Mouse (Mus musculus) stomach, embryonic 14.5 days (tissue): ENCODE data around the gene Hpcal4. TPM values are rescaled to one million over a fixed set of nuclear protein-coding genes. Genes with fewer than 3 reads are reported as not detected.

ENCODE experiments used
- ATAC-seq: fragments of 200-750 bp; cut with Nextera tagmentation; 2 replicates; pipeline ENCODE4 v1.8.0; 2017; ENCODE audit warnings: low read depth, moderate TSS enrichment; ENCODE audit not compliant: insufficient number of reproducible peaks, insufficient read depth, low FRiP score
- H3K27ac ChIP-seq: fragments of 300-500 bp; sonication (generic); 2 replicates; pipeline ENCODE4 v1.5.1; 2014; ENCODE audit warnings: mild to moderate bottlenecking, low read length, moderate library complexity, mixed read lengths
- H3K27me3 ChIP-seq: fragments of 300-500 bp; sonication (generic); 2 replicates; pipeline ENCODE4 v1.6.1; 2014; ENCODE audit warnings: low read length, control low read depth, mixed read lengths; ENCODE audit not compliant: control insufficient read depth, insufficient read depth
- H3K36me3 ChIP-seq: fragments of 300-500 bp; sonication (generic); 2 replicates; pipeline ENCODE4 v1.6.1; 2014; ENCODE audit warnings: mild to moderate bottlenecking, control low read depth, low read length, moderate library complexity, mixed read lengths; ENCODE audit not compliant: control insufficient read depth, insufficient read depth
- H3K4me1 ChIP-seq: fragments of 300-500 bp; sonication (generic); 2 replicates; pipeline ENCODE4 v1.6.1; 2014; ENCODE audit warnings: low read length, control low read depth, mixed read lengths; ENCODE audit not compliant: control insufficient read depth, insufficient read depth
- H3K4me2 ChIP-seq: fragments of 300-500 bp; sonication (generic); replicated peaks from 2 replicates; pipeline ENCODE4 v1.6.1; 2014; ENCODE audit warnings: low read depth, low read length, control low read depth
- H3K4me3 ChIP-seq: fragments of 300-500 bp; sonication (generic); 2 replicates; pipeline ENCODE4 v1.5.1; 2014; ENCODE audit warnings: low read depth, low read length, control low read depth
- H3K9ac ChIP-seq: fragments of 300-500 bp; sonication (generic); replicated peaks from 2 replicates; pipeline ENCODE4 v1.6.1; 2014; ENCODE audit warnings: low read depth, mild to moderate bottlenecking, control low read depth, low read length, moderate library complexity, mixed read lengths
- H3K9me3 ChIP-seq: fragments of 300-500 bp; sonication (generic); 2 replicates; pipeline ENCODE4 v1.6.1; 2016; ENCODE audit warnings: low read depth, low read length, control low read depth; ENCODE audit not compliant: control insufficient read depth
- WGBS: fragments of 180-500 bp; shearing (Covaris S2); extraction: QIAGEN DNeasy Blood & Tissue Kit; methylation state at CpG from one replicate; pipeline ENCODE4 v1.1.7; 2014; 5-methylcytosine and 5-hydroxymethylcytosine counted together
- polyA plus RNA-seq: library from polyadenylated mRNA; unstranded; fragments of >200 nt; fragmentation: Nextera tagmentation; extraction: Ambion mirVana; gene quantifications from 2 replicates; pipeline ENCODE4 v1.2.1, GENCODE M21; 2014

Hpcal4 gene
- polyA plus RNA-seq, 1 experiment from 2014 or later: 5.5 TPM

GRCm38 (mm10) chr4:123225718-123226403 lies 42.8 kb downstream of the Hpcal4 start:
- H3K4me1 ChIP-seq: peaks cover 25% of the 10 kb centered on the region
- H3K9ac ChIP-seq: no peak overlapping the region
- ATAC-seq: peak; percentile 51; the same call in 1 of the 2 replicates
- H3K4me3 ChIP-seq: no peak overlapping the region
- H3K9me3 ChIP-seq: no peaks in the 10 kb centered on the region
- H3K4me2 ChIP-seq: no peak overlapping the region
- H3K36me3 ChIP-seq: no peaks in the 10 kb centered on the region
- H3K27me3 ChIP-seq: no peaks in the 10 kb centered on the region
- 37% methylated on average over 10 of the region's 10 CpGs for WGBS
- H3K27ac ChIP-seq: no peak overlapping the region

GRCm38 (mm10) chr4:123227707-123228106 lies 44.7 kb downstream of the Hpcal4 start:
- Histone ChIP-seq H3K4me3 (no peak overlapping the region), H3K4me2 (no peak overlapping the region), H3K27ac (peak overlapping the region; percentile 58; the same call in 1 of the 2 replicates), H3K9me3 (no peaks in the 10 kb centered on the region), H3K27me3 (no peaks in the 10 kb centered on the region), H3K9ac (no peak overlapping the region), H3K4me1 (peaks cover 25% of the 10 kb centered on the region), H3K36me3 (no peaks in the 10 kb centered on the region)
- WGBS: 25% methylated on average over 4 of the region's 4 CpGs
- ATAC-seq: peak; percentile 36; the same call in 1 of the 2 replicates

- H3K9me3 ChIP-seq: no peaks in the 10 kb centered on the region
- WGBS: 26% methylated on average over 2 of the region's 2 CpGs
- peaks cover 29% of the 10 kb centered on the region for H3K4me1 ChIP-seq
- no peaks in the 10 kb centered on the region for H3K27me3 ChIP-seq
- no peak for ATAC-seq
- H3K27ac ChIP-seq: peak overlapping the region; percentile 58
- no peaks in the 10 kb centered on the region for H3K36me3 ChIP-seq
- H3K4me3 ChIP-seq: no peak overlapping the region
- H3K9ac ChIP-seq: no peak overlapping the region
- H3K4me2 ChIP-seq: peak overlapping the region; percentile 18; the same call in 1 of the 2 replicates
Measured at GRCm38 (mm10) chr4:123228270-123228669, 45.2 kb downstream of the Hpcal4 start.

- no peaks in the 10 kb centered on the region for H3K36me3 ChIP-seq
- H3K9ac ChIP-seq: no peak overlapping the region
- H3K27me3 ChIP-seq: no peaks in the 10 kb centered on the region
- H3K4me3 ChIP-seq: no peak overlapping the region
- 66% methylated on average over 11 of the region's 11 CpGs for WGBS
- peaks cover 32% of the 10 kb centered on the region for H3K4me1 ChIP-seq
- ATAC-seq: no peak
- no peak overlapping the region for H3K27ac ChIP-seq
- H3K4me2 ChIP-seq: no peak overlapping the region
- H3K9me3 ChIP-seq: no peaks in the 10 kb centered on the region
Measured at GRCm38 (mm10) chr4:123229166-123229565, 46.1 kb downstream of the Hpcal4 start.

- no peak overlapping the region for H3K27ac ChIP-seq
- no peak overlapping the region for H3K4me3 ChIP-seq
- H3K36me3 ChIP-seq: no peaks in the 10 kb centered on the region
- H3K9ac ChIP-seq: no peak overlapping the region
- 55% methylated on average over 3 of the region's 3 CpGs for WGBS
- ATAC-seq: no peak
- H3K4me2 ChIP-seq: peak overlapping the region; percentile 87; the same call in 1 of the 2 replicates
- no peaks in the 10 kb centered on the region for H3K9me3 ChIP-seq
- H3K27me3 ChIP-seq: no peaks in the 10 kb centered on the region
- peaks cover 16% of the 10 kb centered on the region for H3K4me1 ChIP-seq
Measured at GRCm38 (mm10) chr4:123232841-123233240, 49.8 kb downstream of the Hpcal4 start.

- H3K36me3 ChIP-seq: no peaks in the 10 kb centered on the region
- H3K9ac ChIP-seq: peak within 1 kb of the TSS; percentile 56
- H3K9me3 ChIP-seq: no peaks in the 10 kb centered on the region
- H3K4me3 ChIP-seq: peak within 1 kb of the TSS; percentile 45
- H3K27ac ChIP-seq: no peak within 1 kb of the TSS
- peak; percentile 59 for ATAC-seq
- peaks cover 9% of the 10 kb centered on the region; the same call in 1 of the 2 replicates for H3K4me1 ChIP-seq
- peak within 1 kb of the TSS; percentile 87 for H3K4me2 ChIP-seq
- H3K27me3 ChIP-seq: no peaks in the 10 kb centered on the region
- WGBS: 2% methylated on average over 52 of the region's 52 CpGs
Measured at GRCm38 (mm10) chr4:123233492-123234084, 50.6 kb downstream of the Hpcal4 start, which contains the start of gene Heyl. Heyl (plus strand) TSS chr4:123233556.

GRCm38 (mm10) chr4:123235835-123236430 lies 52.9 kb downstream of the Hpcal4 start:
- no peaks in the 10 kb centered on the region for H3K36me3 ChIP-seq
- H3K27ac ChIP-seq: no peak overlapping the region
- no peaks in the 10 kb centered on the region for H3K9me3 ChIP-seq
- 73% methylated on average over 9 of the region's 9 CpGs for WGBS
- ATAC-seq: no peak
- H3K4me2 ChIP-seq: peak overlapping the region; percentile 17; the same call in 1 of the 2 replicates
- peak overlapping the region; percentile 0; the same call in 1 of the 2 replicates for H3K4me3 ChIP-seq
- peaks cover 25% of the 10 kb centered on the region for H3K4me1 ChIP-seq
- no peak overlapping the region; the same call in 1 of the 2 replicates for H3K9ac ChIP-seq
- no peaks in the 10 kb centered on the region for H3K27me3 ChIP-seq

GRCm38 (mm10) chr4:123236431-123237031 lies 53.5 kb downstream of the Hpcal4 start:
- no peak for ATAC-seq
- 78% methylated on average over 13 of the region's 13 CpGs for WGBS
- no peaks in the 10 kb centered on the region for H3K9me3 ChIP-seq
- peaks cover 25% of the 10 kb centered on the region for H3K4me1 ChIP-seq
- no peak overlapping the region for H3K4me3 ChIP-seq
- no peaks in the 10 kb centered on the region for H3K36me3 ChIP-seq
- peak overlapping the region; percentile 17 for H3K4me2 ChIP-seq
- H3K27ac ChIP-seq: peak overlapping the region; percentile 17; the same call in 1 of the 2 replicates
- no peak overlapping the region for H3K9ac ChIP-seq
- H3K27me3 ChIP-seq: no peaks in the 10 kb centered on the region
